1 mouse cellular context compared by ENCODE assay signal in the genomic region with DNA sequence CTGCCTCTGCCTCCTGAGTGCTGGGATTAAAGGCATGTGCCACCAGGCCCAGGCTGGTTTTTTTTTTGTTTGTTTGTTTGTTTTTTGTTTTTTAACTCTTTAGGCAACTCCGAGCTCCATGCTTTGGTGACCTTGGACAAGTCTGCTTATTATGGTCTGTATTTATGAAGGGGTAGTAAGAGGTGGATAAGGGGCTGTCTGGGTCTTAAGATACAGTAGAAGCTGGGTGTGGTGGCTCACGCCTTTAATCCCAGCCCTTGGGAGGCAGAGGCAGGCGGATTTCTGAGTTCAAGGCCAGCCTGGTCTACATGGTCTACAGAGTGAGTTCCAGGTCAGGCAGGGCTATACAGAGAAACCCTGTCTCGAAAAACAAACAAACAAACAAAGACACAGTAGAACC.
TF ChIP-seq lines count a peak whose summit lies in the region.

No protein-coding gene starts in this region.

TF ChIP-seq in MEL, 35 proteins besides CTCF, POLR2A, EP300 and RAD21:
- 0 out of 2 replicates have a peak, but pooled peaks have one; percentile 1 for TF ChIP-seq POLR2AphosphoS2 (IDR thresholded peaks at IDR 0.05; ENCODE audit: low read length)
